Mouse (Mus musculus) heart, embryonic 14.5 days (tissue): ENCODE measurements at regions not wholly inside any gene's neighbourhood (a gene's known extent, or its start where the extent isn't known, plus 50 kb on each side); places are given as distances from the start of the nearest gene placed in this dataset.

ENCODE experiments used
- ATAC-seq: fragments of 200-750 bp; cut with Nextera tagmentation; 2 replicates; pipeline ENCODE4 v1.8.0; 2017; ENCODE audit warnings: low read depth, moderate TSS enrichment; ENCODE audit not compliant: insufficient number of reproducible peaks, insufficient read depth, low FRiP score
- H3K27ac ChIP-seq, 2 experiments: fragments of 200-500 bp in 1 of 2; fragments of 300-500 bp in 1 of 2; sonication (generic) in 1 of 2; replicated peaks in 1 of 2; 2 replicates each; pipeline ENCODE4 v1.5.1; 2012 to 2014; ENCODE audit warnings: low read depth in 2 of 2, low read length in 2 of 2, control low read depth in 1 of 2, mild to moderate bottlenecking in 1 of 2, mixed read lengths in 1 of 2; ENCODE audit not compliant: control insufficient read depth in 1 of 2, insufficient read depth in 1 of 2
- H3K27me3 ChIP-seq: fragments of 300-500 bp; sonication (generic); 2 replicates; pipeline ENCODE4 v1.6.1; 2014; ENCODE audit warnings: mild to moderate bottlenecking, low read length, control low read depth; ENCODE audit not compliant: control insufficient read depth, insufficient read depth
- H3K36me3 ChIP-seq: fragments of 300-500 bp; sonication (generic); 2 replicates; pipeline ENCODE4 v1.6.1; 2014; ENCODE audit warnings: mild to moderate bottlenecking, control low read depth, low read length, mixed read lengths; ENCODE audit not compliant: control insufficient read depth, insufficient read depth
- H3K4me1 ChIP-seq, 2 experiments: fragments of 200-500 bp in 1 of 2; fragments of 300-500 bp in 1 of 2; sonication (generic) in 1 of 2; 2 replicates each; pipeline ENCODE4 v1.6.1; 2012 to 2014; ENCODE audit warnings: low read length in 2 of 2, control low read depth in 1 of 2, mixed read lengths in 1 of 2; ENCODE audit not compliant: control insufficient read depth in 2 of 2, insufficient read depth in 2 of 2
- H3K4me2 ChIP-seq: fragments of 300-500 bp; sonication (generic); 2 replicates; pipeline ENCODE4 v1.6.1; 2014; ENCODE audit warnings: mild to moderate bottlenecking, low read length
- H3K4me3 ChIP-seq, 2 experiments: fragments of 200-500 bp in 1 of 2; fragments of 300-500 bp in 1 of 2; sonication (generic) in 1 of 2; 2 replicates each; pipeline ENCODE4 v1.5.1; 2012 to 2014; ENCODE audit warnings: low read length in 2 of 2, mild to moderate bottlenecking in 2 of 2, control low read depth in 1 of 2, low read depth in 1 of 2, moderate library complexity in 1 of 2; ENCODE audit not compliant: control insufficient read depth in 1 of 2, insufficient read depth in 1 of 2
- H3K9ac ChIP-seq: fragments of 300-500 bp; sonication (generic); 2 replicates; pipeline ENCODE4 v1.6.1; 2014; ENCODE audit warnings: mild to moderate bottlenecking, low read length
- H3K9me3 ChIP-seq: fragments of 300-500 bp; sonication (generic); 2 replicates; pipeline ENCODE4 v1.6.1; 2016; ENCODE audit warnings: low read length, control low read depth; ENCODE audit not compliant: control insufficient read depth
- WGBS: fragments of 180-500 bp; shearing (Covaris S2); extraction: QIAGEN DNeasy Blood & Tissue Kit; methylation state at CpG from one replicate; pipeline ENCODE4 v1.1.7; 2014; 5-methylcytosine and 5-hydroxymethylcytosine counted together

GRCm38 (mm10) chr11:82621061-82621460, 143.1 kb downstream of the Cct6b start:
- Histone ChIP-seq H3K27ac (no peak overlapping the region), H3K9ac (no peak overlapping the region), H3K4me3 (no peak overlapping the region), H3K9me3 (no peaks in the 10 kb centered on the region), H3K36me3 (no peaks in the 10 kb centered on the region), H3K4me1 (no peaks in the 10 kb centered on the region), H3K4me2 (no peak overlapping the region), H3K27me3 (peaks cover 25% of the 10 kb centered on the region)
- whole genome bisulfite sequencing = 86% methylated on average over 10 of the region's 10 CpGs
- no peak for ATAC-seq

GRCm38 (mm10) chr11:82619418-82619817, 144.7 kb downstream of the Cct6b start:
- H3K4me1 ChIP-seq = no peaks in the 10 kb centered on the region
- H3K4me2 ChIP-seq = no peak overlapping the region
- H3K9me3 ChIP-seq = no peaks in the 10 kb centered on the region
- H3K4me3 ChIP-seq = no peak overlapping the region
- H3K9ac ChIP-seq = no peak overlapping the region
- 46% methylated on average over 2 of the region's 2 CpGs for WGBS
- peaks cover 25% of the 10 kb centered on the region for H3K27me3 ChIP-seq
- no peak overlapping the region for H3K27ac ChIP-seq
- ATAC-seq = no peak
- no peaks in the 10 kb centered on the region for H3K36me3 ChIP-seq

GRCm38 (mm10) chr11:82618457-82618856, 145.7 kb downstream of the Cct6b start:
- H3K4me2 ChIP-seq = no peak overlapping the region
- ATAC-seq = no peak
- 2% methylated on average over 9 of the region's 9 CpGs for WGBS

GRCm38 (mm10) chr11:82616856-82617255, 147.3 kb downstream of the Cct6b start:
- Histone ChIP-seq H3K27ac (no peak overlapping the region), H3K4me2 (no peak overlapping the region), H3K9ac (no peak overlapping the region), H3K9me3 (no peaks in the 10 kb centered on the region), H3K36me3 (no peaks in the 10 kb centered on the region), H3K4me1 (no peaks in the 10 kb centered on the region), H3K27me3 (peaks cover 22% of the 10 kb centered on the region), H3K4me3 (no peak overlapping the region)
- WGBS = 42% methylated on average over 7 of the region's 7 CpGs
- no peak for ATAC-seq

More at GRCm38 (mm10) chr11:82618457-82618856, 145.7 kb downstream of the Cct6b start:
- no peaks in the 10 kb centered on the region for H3K36me3 ChIP-seq
- no peaks in the 10 kb centered on the region for H3K4me1 ChIP-seq
- no peaks in the 10 kb centered on the region for H3K9me3 ChIP-seq
- H3K27ac ChIP-seq = no peak overlapping the region
- H3K4me3 ChIP-seq = no peak overlapping the region
- H3K9ac ChIP-seq = no peak overlapping the region
- peaks cover 25% of the 10 kb centered on the region for H3K27me3 ChIP-seq

GRCm38 (mm10) chr11:82614356-82614755, 149.8 kb downstream of the Cct6b start:
- Histone ChIP-seq H3K27ac (no peak overlapping the region), H3K4me3 (no peak overlapping the region), H3K4me2 (no peak overlapping the region), H3K9ac (no peak overlapping the region), H3K9me3 (no peaks in the 10 kb centered on the region), H3K36me3 (no peaks in the 10 kb centered on the region), H3K4me1 (no peaks in the 10 kb centered on the region), H3K27me3 (peaks cover 25% of the 10 kb centered on the region)
- 82% methylated on average over 9 of the region's 9 CpGs for WGBS
- ATAC-seq = no peak

GRCm38 (mm10) chr11:82613503-82613902, 150.6 kb downstream of the Cct6b start:
- no peaks in the 10 kb centered on the region for H3K4me1 ChIP-seq
- H3K4me3 ChIP-seq = no peak overlapping the region
- H3K9ac ChIP-seq = no peak overlapping the region
- no peak overlapping the region for H3K27ac ChIP-seq
- ATAC-seq = no peak
- WGBS = 22% methylated on average over 6 of the region's 6 CpGs
- no peaks in the 10 kb centered on the region for H3K9me3 ChIP-seq
- H3K36me3 ChIP-seq = no peaks in the 10 kb centered on the region
- H3K4me2 ChIP-seq = no peak overlapping the region
- peaks cover 22% of the 10 kb centered on the region for H3K27me3 ChIP-seq

GRCm38 (mm10) chr11:82612026-82612425, 152.1 kb downstream of the Cct6b start:
- H3K9ac ChIP-seq = no peak overlapping the region
- H3K27me3 ChIP-seq = peaks cover 7% of the 10 kb centered on the region
- no peak overlapping the region for H3K27ac ChIP-seq
- H3K4me3 ChIP-seq = no peak overlapping the region
- no peak overlapping the region for H3K4me2 ChIP-seq
- H3K36me3 ChIP-seq = no peaks in the 10 kb centered on the region
- no peak; the same call in 1 of the 2 replicates for ATAC-seq
- no peaks in the 10 kb centered on the region for H3K9me3 ChIP-seq
- no peaks in the 10 kb centered on the region for H3K4me1 ChIP-seq

- 26% methylated on average over 1 of the region's 1 CpGs for WGBS
- H3K9ac ChIP-seq = no peak overlapping the region
Measured at GRCm38 (mm10) chr11:82608963-82609362, 155.2 kb downstream of the Cct6b start.

More at GRCm38 (mm10) chr11:82608963-82609362, 155.2 kb downstream of the Cct6b start:
- Histone ChIP-seq H3K4me2 (no peak overlapping the region), H3K36me3 (no peaks in the 10 kb centered on the region), H3K27ac (no peak overlapping the region), H3K4me3 (no peak overlapping the region), H3K9me3 (no peaks in the 10 kb centered on the region), H3K27me3 (peaks cover 5% of the 10 kb centered on the region), H3K4me1 (no peaks in the 10 kb centered on the region)
- ATAC-seq = no peak
